ENCODE assay signal across 15 mouse cellular contexts in the genomic region with DNA sequence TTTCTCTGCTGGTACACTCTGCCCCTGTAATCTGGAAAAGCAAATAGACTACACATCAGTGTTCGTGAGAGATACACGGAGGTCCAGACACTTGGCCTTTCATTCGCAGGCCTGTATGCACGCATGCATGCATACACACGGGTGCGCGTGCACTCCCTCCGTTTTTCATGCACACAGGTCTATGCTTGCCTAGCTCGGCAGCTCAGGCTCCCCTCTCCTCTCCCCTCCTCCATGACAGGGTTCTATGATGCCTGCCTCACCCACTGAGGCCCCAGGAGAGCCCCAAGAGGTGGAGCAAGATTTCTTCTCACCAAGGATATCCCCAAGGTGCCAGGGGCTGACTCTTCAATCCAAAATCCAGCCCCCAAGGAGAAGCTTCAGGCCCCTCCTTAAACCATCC. TPM values are rescaled to one million over a fixed set of nuclear protein-coding genes. Genes with fewer than 3 reads are reported as not detected.
DNase-seq lines count a peak whose midpoint lies in the region; ATAC-seq lines count a peak whose summit lies in the region.
"Had no signal": no experiment of that assay in that cellular context is flagged by ENCODE, and none has a peak within 500 bp of the region (broad histone marks: within the 10 kb centered on the region; RNA-seq: fewer than 3 reads in every experiment).

No protein-coding gene starts in this region.

- no peak for DNase-seq in heart, postnatal 14 days
- DNase-seq in midbrain, embryonic 10.5 days (ENCODE audit: low spot score): no peak
- no peak for DNase-seq in hindbrain, embryonic 14.5 days (ENCODE audit: low spot score)
- DNase-seq in thymus, postnatal 36 days: no peak
- DNase-seq in embryo, embryonic 10 days (ENCODE audit: low spot score): no peak
- DNase-seq: cerebellum, adult 9-10 months; thymus, adult 18-20 months had no signal

- peaks cover 29% of the 10 kb centered on the region for H3K27me3 ChIP-seq in heart, embryonic 14.5 days (ENCODE audit: control insufficient read depth, insufficient read depth, low read length)
- peaks cover 95% of the 10 kb centered on the region for H3K27me3 ChIP-seq in midbrain, embryonic 10.5 days (ENCODE audit: low read depth, poor library complexity, severe bottlenecking)
- H3K27me3 ChIP-seq in midbrain, embryonic 16.5 days (ENCODE audit: control insufficient read depth, insufficient read depth, low read depth, low read length): peaks cover 37% of the 10 kb centered on the region
- H3K27me3 ChIP-seq in hindbrain, embryonic 14.5 days (ENCODE audit: control insufficient read depth, insufficient read depth, low read length): peaks cover 47% of the 10 kb centered on the region
- no peaks in the 10 kb centered on the region for H3K27me3 ChIP-seq in stomach, embryonic 15.5 days (replicated peaks)

- no peak overlapping the region for H3K9ac ChIP-seq in heart, embryonic 14.5 days (ENCODE audit: low read length)
- no peak overlapping the region for H3K9ac ChIP-seq in midbrain, embryonic 16.5 days (ENCODE audit: low read depth, low read length)
- H3K9ac ChIP-seq in hindbrain, embryonic 14.5 days: no peak overlapping the region
- H3K9ac ChIP-seq in stomach, embryonic 15.5 days: no peak overlapping the region

- H3K36me3 ChIP-seq in heart, embryonic 14.5 days (ENCODE audit: control insufficient read depth, insufficient read depth, low read length): no peaks in the 10 kb centered on the region
- no peaks in the 10 kb centered on the region for H3K36me3 ChIP-seq in midbrain, embryonic 10.5 days
- H3K36me3 ChIP-seq in midbrain, embryonic 16.5 days (ENCODE audit: control insufficient read depth, insufficient read depth, low read length): no peaks in the 10 kb centered on the region
- no peaks in the 10 kb centered on the region for H3K36me3 ChIP-seq in hindbrain, embryonic 14.5 days (replicated peaks; ENCODE audit: control insufficient read depth, insufficient read depth)
- H3K36me3 ChIP-seq in stomach, embryonic 15.5 days: no peaks in the 10 kb centered on the region

- H3K27ac ChIP-seq in heart, embryonic 14.5 days (replicated peaks in 1 of 2; ENCODE audit: control insufficient read depth in 1 of 2, insufficient read depth in 1 of 2, low read depth in 2 of 2, low read length in 2 of 2): peak overlapping the region; percentile 48 to 88
- H3K27ac ChIP-seq in midbrain, embryonic 10.5 days (replicated peaks): no peak overlapping the region; the same call in 1 of the 2 replicates
- no peak overlapping the region for H3K27ac ChIP-seq in midbrain, embryonic 16.5 days (ENCODE audit: low read length)
- peak overlapping the region; percentile 6; the same call in 1 of the 2 replicates for H3K27ac ChIP-seq in hindbrain, embryonic 14.5 days
- peak overlapping the region; percentile 100 for H3K27ac ChIP-seq in stomach, embryonic 15.5 days

- H3K9me3 ChIP-seq in heart, embryonic 14.5 days (ENCODE audit: control insufficient read depth, low read length): no peaks in the 10 kb centered on the region
- no peaks in the 10 kb centered on the region for H3K9me3 ChIP-seq in midbrain, embryonic 10.5 days (replicated peaks)
- no peaks in the 10 kb centered on the region for H3K9me3 ChIP-seq in midbrain, embryonic 16.5 days (replicated peaks; ENCODE audit: control insufficient read depth, low read length, poor library complexity, severe bottlenecking)
- no peaks in the 10 kb centered on the region for H3K9me3 ChIP-seq in hindbrain, embryonic 14.5 days (ENCODE audit: control insufficient read depth, low read length)
- no peaks in the 10 kb centered on the region for H3K9me3 ChIP-seq in stomach, embryonic 15.5 days

- no peak overlapping the region for H3K4me3 ChIP-seq in heart, embryonic 14.5 days (ENCODE audit: control insufficient read depth in 1 of 2, insufficient read depth in 1 of 2, low read depth in 1 of 2, low read length in 2 of 2)
- H3K4me3 ChIP-seq in midbrain, embryonic 10.5 days: peak overlapping the region; percentile 32; the same call in 1 of the 2 replicates
- no peak overlapping the region for H3K4me3 ChIP-seq in midbrain, embryonic 16.5 days (ENCODE audit: low read depth, low read length)
- H3K4me3 ChIP-seq in hindbrain, embryonic 14.5 days (replicated peaks; ENCODE audit: low read length): no peak overlapping the region
- peak overlapping the region; percentile 25; the same call in 1 of the 2 replicates for H3K4me3 ChIP-seq in stomach, embryonic 15.5 days (replicated peaks)

- peak overlapping the region; percentile 98 for H3K4me2 ChIP-seq in heart, embryonic 14.5 days (ENCODE audit: low read length)
- H3K4me2 ChIP-seq in midbrain, embryonic 16.5 days (ENCODE audit: low read length): no peak overlapping the region
- H3K4me2 ChIP-seq in hindbrain, embryonic 14.5 days (replicated peaks): peak overlapping the region; percentile 30; the same call in 1 of the 2 replicates
- peak overlapping the region; percentile 92; the same call in 1 of the 2 replicates for H3K4me2 ChIP-seq in stomach, embryonic 15.5 days

- peaks cover 14 to 20% of the 10 kb centered on the region in 2 experiments for H3K4me1 ChIP-seq in heart, embryonic 14.5 days (ENCODE audit: control insufficient read depth in 2 of 2, insufficient read depth in 2 of 2, low read length in 2 of 2)
- peaks cover 61% of the 10 kb centered on the region for H3K4me1 ChIP-seq in midbrain, embryonic 10.5 days
- H3K4me1 ChIP-seq in midbrain, embryonic 16.5 days (ENCODE audit: control insufficient read depth, insufficient read depth, low read length): peaks cover 15% of the 10 kb centered on the region
- peaks cover 22% of the 10 kb centered on the region; the same call in 1 of the 2 replicates for H3K4me1 ChIP-seq in hindbrain, embryonic 14.5 days (replicated peaks; ENCODE audit: control insufficient read depth, insufficient read depth, low read length)
- H3K4me1 ChIP-seq in stomach, embryonic 15.5 days: peaks cover 33% of the 10 kb centered on the region

- WGBS in heart, embryonic 14.5 days: 50% methylated on average over 9 of the region's 9 CpGs
- WGBS in midbrain, embryonic 10.5 days: 49% methylated on average over 9 of the region's 9 CpGs
- 46% methylated on average over 9 of the region's 9 CpGs for WGBS in midbrain, embryonic 16.5 days
- WGBS in hindbrain, embryonic 14.5 days: 50% methylated on average over 9 of the region's 9 CpGs
- WGBS in stomach, embryonic 15.5 days: 49% methylated on average over 9 of the region's 9 CpGs

- ATAC-seq in heart, embryonic 14.5 days (ENCODE audit: insufficient number of reproducible peaks, insufficient read depth, low FRiP score, low read depth): no peak
- no peak for ATAC-seq in midbrain, embryonic 16.5 days
- ATAC-seq in hindbrain, embryonic 14.5 days (ENCODE audit: low FRiP score): no peak
- no peak for ATAC-seq in stomach, embryonic 15.5 days (ENCODE audit: insufficient read depth, low FRiP score, low read depth)

- intact Hi-C loops in heart, postnatal 14 days (cut with DNase I): loop anchor here (2.0 kb wide), 1 partner anchor 29 kb away; a partner anchor contains a TSS

RNA-seq across cellular contexts. Expression of a gene that starts 7.3 kb away (rescaled TPM):
- 6.7 and 7.6 TPM in 2 replicates for polyA plus RNA-seq in heart, embryonic 14.5 days (2014; fragmentation: Nextera tagmentation; extraction: Ambion mirVana)
- total RNA-seq in heart, postnatal 14 days (2021): 10 to 100 TPM; 18.9 to 21.1 TPM
- 14.3 and 16.2 TPM in 2 replicates for polyA plus RNA-seq in midbrain, embryonic 10.5 days (2016; fragmentation: Nextera tagmentation; extraction: Ambion mirVana)
- 4.1 and 6.0 TPM in 2 replicates for polyA plus RNA-seq in midbrain, embryonic 16.5 days (2015; fragmentation: Nextera tagmentation; extraction: Ambion mirVana)
- polyA plus RNA-seq in hindbrain, embryonic 14.5 days (2014; fragmentation: Nextera tagmentation; extraction: Ambion mirVana): 6.2 and 6.7 TPM in 2 replicates
- polyA plus RNA-seq in stomach, embryonic 15.5 days (2015; fragmentation: Nextera tagmentation; extraction: Ambion mirVana): 29.8 and 33.8 TPM in 2 replicates

RNA-seq across cellular contexts. Expression of a gene that starts 18.2 kb away (rescaled TPM):
- polyA plus RNA-seq in heart, embryonic 14.5 days (2014; fragmentation: Nextera tagmentation; extraction: Ambion mirVana): 0.65 and 1.4 TPM in 2 replicates
- total RNA-seq in heart, postnatal 14 days (2021): 1 to 10 TPM; 1.5 to 1.8 TPM
- polyA plus RNA-seq in midbrain, embryonic 10.5 days (2016; fragmentation: Nextera tagmentation; extraction: Ambion mirVana): 0.31 and 0.56 TPM in 2 replicates
- 0.43 and 0.80 TPM in 2 replicates for polyA plus RNA-seq in midbrain, embryonic 16.5 days (2015; fragmentation: Nextera tagmentation; extraction: Ambion mirVana)
- polyA plus RNA-seq in hindbrain, embryonic 14.5 days (2014; fragmentation: Nextera tagmentation; extraction: Ambion mirVana): 0.22 and 1.1 TPM in 2 replicates
- 9.6 and 12.7 TPM in 2 replicates for polyA plus RNA-seq in stomach, embryonic 15.5 days (2015; fragmentation: Nextera tagmentation; extraction: Ambion mirVana)

RNA-seq across cellular contexts. Expression of a gene that starts 20.4 kb away (rescaled TPM):
- 0.15 TPM in 1 of 2 replicates, not detected in the other for polyA plus RNA-seq in heart, embryonic 14.5 days (2014; fragmentation: Nextera tagmentation; extraction: Ambion mirVana)
- not detected for total RNA-seq in heart, postnatal 14 days (2021)
- 0.35 and 0.41 TPM in 2 replicates for polyA plus RNA-seq in midbrain, embryonic 10.5 days (2016; fragmentation: Nextera tagmentation; extraction: Ambion mirVana)
- polyA plus RNA-seq in midbrain, embryonic 16.5 days (2015; fragmentation: Nextera tagmentation; extraction: Ambion mirVana): not detected in 2 replicates
- polyA plus RNA-seq in hindbrain, embryonic 14.5 days (2014; fragmentation: Nextera tagmentation; extraction: Ambion mirVana): not detected in 2 replicates
- polyA plus RNA-seq in stomach, embryonic 15.5 days (2015; fragmentation: Nextera tagmentation; extraction: Ambion mirVana): 0.27 and 0.30 TPM in 2 replicates
- total RNA-seq: adrenal gland, postnatal 10 days; CH12.LX; gastrocnemius, postnatal 10 days; layer of hippocampus, postnatal 14 days; megakaryocyte progenitor cell, adult 5-6 weeks had no signal

RNA-seq across cellular contexts. Expression of a gene that starts 29.3 kb away (rescaled TPM):
- polyA plus RNA-seq in heart, embryonic 14.5 days (2014; fragmentation: Nextera tagmentation; extraction: Ambion mirVana): 39.2 and 41.3 TPM in 2 replicates
- 10 to 100 TPM; 16.7 to 19.0 TPM for total RNA-seq in heart, postnatal 14 days (2021)
- polyA plus RNA-seq in midbrain, embryonic 10.5 days (2016; fragmentation: Nextera tagmentation; extraction: Ambion mirVana): 59.2 and 63.2 TPM in 2 replicates
- 58.7 and 59.8 TPM in 2 replicates for polyA plus RNA-seq in midbrain, embryonic 16.5 days (2015; fragmentation: Nextera tagmentation; extraction: Ambion mirVana)
- polyA plus RNA-seq in hindbrain, embryonic 14.5 days (2014; fragmentation: Nextera tagmentation; extraction: Ambion mirVana): 60.6 and 61.8 TPM in 2 replicates
- 66.3 and 66.4 TPM in 2 replicates for polyA plus RNA-seq in stomach, embryonic 15.5 days (2015; fragmentation: Nextera tagmentation; extraction: Ambion mirVana)

RNA-seq across cellular contexts. Expression of a gene that starts 45.4 kb away (rescaled TPM):
- polyA plus RNA-seq in heart, embryonic 14.5 days (2014; fragmentation: Nextera tagmentation; extraction: Ambion mirVana): 35.1 and 36.4 TPM in 2 replicates
- total RNA-seq in heart, postnatal 14 days (2021): 10 to 100 TPM; 21.3 to 23.7 TPM
- 32.8 and 38.8 TPM in 2 replicates for polyA plus RNA-seq in midbrain, embryonic 10.5 days (2016; fragmentation: Nextera tagmentation; extraction: Ambion mirVana)
- 33.1 and 33.2 TPM in 2 replicates for polyA plus RNA-seq in midbrain, embryonic 16.5 days (2015; fragmentation: Nextera tagmentation; extraction: Ambion mirVana)
- 27.5 and 33.3 TPM in 2 replicates for polyA plus RNA-seq in hindbrain, embryonic 14.5 days (2014; fragmentation: Nextera tagmentation; extraction: Ambion mirVana)
- 63.3 and 64.3 TPM in 2 replicates for polyA plus RNA-seq in stomach, embryonic 15.5 days (2015; fragmentation: Nextera tagmentation; extraction: Ambion mirVana)

Comparison
In these comparisons a context has a peak if more than half of its experiments do, and no peak if none do; other contexts are left out.
1. H3K4me3 ChIP-seq: peak in midbrain, embryonic 10.5 days (single experiment) and stomach, embryonic 15.5 days (single experiment); none in heart, embryonic 14.5 days (0 of 2), midbrain, embryonic 16.5 days (single experiment) and hindbrain, embryonic 14.5 days (single experiment).
2. H3K27ac ChIP-seq: peak in heart, embryonic 14.5 days (2 of 2), hindbrain, embryonic 14.5 days (single experiment) and stomach, embryonic 15.5 days (single experiment); none in midbrain, embryonic 10.5 days (single experiment) and midbrain, embryonic 16.5 days (single experiment).